Mouse (Mus musculus): Measurements from ENCODE around the gene Tesc. TPM values are rescaled to one million over a fixed set of nuclear protein-coding genes. Genes with fewer than 3 reads are reported as not detected.
A peak's percentile ranks its signal among the peaks of the same experiment; 100 is the strongest.

The Tesc gene
- polyA plus RNA-seq, 1 experiment from 2014 or later, result 16.0 TPM

DNA sequence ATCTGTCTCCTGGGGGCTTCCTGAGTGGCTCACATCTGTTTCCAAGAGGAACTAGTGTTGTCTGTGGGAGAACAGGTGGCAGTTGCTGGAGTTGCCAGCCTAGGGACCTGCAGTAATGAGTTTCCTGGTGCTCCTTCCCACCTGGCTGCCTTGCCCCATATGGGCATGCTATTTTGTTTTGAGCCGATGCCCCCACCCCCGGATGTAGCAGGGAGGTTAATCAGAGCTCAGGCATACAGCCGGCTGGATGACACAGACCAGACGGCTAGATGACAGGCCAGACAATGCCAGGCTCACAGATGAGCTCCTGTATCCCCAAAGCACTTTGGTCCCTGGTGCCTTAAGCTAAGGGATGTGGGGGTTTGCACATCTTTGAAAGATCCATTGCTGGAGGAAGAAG, 5.8 kb downstream of the Tesc start:
- WGBS, result 22% methylated on average over 4 of the region's 4 CpGs
- no peaks in the 10 kb centered on the region for H3K9me3 ChIP-seq
- no peak for ATAC-seq (ENCODE audit: insufficient read depth, low FRiP score, low read depth)
- H3K4me1 ChIP-seq, result peaks cover 23% of the 10 kb centered on the region
- no peak overlapping the region for H3K4me3 ChIP-seq (replicated peaks)
- no peak overlapping the region for H3K4me2 ChIP-seq
- H3K27ac ChIP-seq, result no peak overlapping the region
- H3K27me3 ChIP-seq (replicated peaks), result peaks cover 15% of the 10 kb centered on the region
- H3K36me3 ChIP-seq, result no peaks in the 10 kb centered on the region
- no peak overlapping the region for H3K9ac ChIP-seq

DNA sequence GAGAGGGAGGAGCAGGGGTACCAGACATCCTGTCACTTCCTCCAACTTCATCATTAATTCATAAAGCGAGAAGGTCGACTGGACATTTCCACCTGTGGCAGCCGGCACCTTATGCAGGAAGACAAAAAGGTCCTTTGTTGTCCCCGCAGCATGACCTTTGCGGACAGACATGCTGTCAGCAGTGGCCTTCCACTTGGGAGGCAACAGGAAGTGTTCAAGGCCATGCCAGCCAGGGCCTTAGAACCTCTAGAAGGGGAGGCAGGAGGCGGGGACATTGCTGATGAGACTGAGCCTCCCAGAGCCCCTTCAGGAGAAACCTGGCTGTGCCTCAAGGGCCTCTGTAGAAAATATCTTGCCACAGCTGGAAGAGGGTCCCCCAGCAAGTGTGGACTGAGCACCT, 6.2 kb downstream of the Tesc start:
- Histone ChIP-seq H3K27ac (no peak overlapping the region), H3K9me3 (no peaks in the 10 kb centered on the region), H3K27me3 (replicated peaks) (peaks cover 11% of the 10 kb centered on the region), H3K4me2 (no peak overlapping the region), H3K36me3 (no peaks in the 10 kb centered on the region), H3K4me3 (replicated peaks) (no peak overlapping the region), H3K9ac (no peak overlapping the region), H3K4me1 (peaks cover 19% of the 10 kb centered on the region)
- WGBS, result 55% methylated on average over 6 of the region's 6 CpGs
- no peak for ATAC-seq (ENCODE audit: insufficient read depth, low FRiP score, low read depth)

DNA sequence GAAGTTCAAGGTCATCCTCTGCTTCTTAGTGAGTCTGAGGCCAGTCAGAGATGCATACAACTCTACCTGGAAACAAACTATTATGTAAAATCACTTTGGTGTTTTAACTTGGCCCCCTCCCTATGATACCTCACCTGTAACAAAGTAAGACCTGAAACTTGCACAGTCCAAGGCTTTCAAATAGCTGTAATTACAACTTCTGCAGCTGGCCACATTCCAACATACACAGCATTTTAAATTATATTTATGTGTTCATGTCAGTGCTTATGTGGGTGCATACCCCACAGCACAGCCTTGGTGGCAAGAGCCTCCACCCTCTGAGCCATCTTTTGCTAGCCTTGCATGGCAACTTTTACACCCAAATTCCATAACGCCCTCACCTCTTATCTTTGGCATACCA, 7.1 kb downstream of the Tesc start:
- 0 out of 2 replicates have a peak, but pooled peaks cover 4% of the 10 kb centered on the region for H3K27me3 ChIP-seq (replicated peaks)
- H3K4me2 ChIP-seq, result no peak overlapping the region
- ATAC-seq (ENCODE audit: insufficient read depth, low FRiP score, low read depth), result no peak
- no peak overlapping the region for H3K27ac ChIP-seq
- WGBS, result 89% methylated on average over 1 of the region's 1 CpGs
- H3K4me1 ChIP-seq, result peaks cover 10% of the 10 kb centered on the region
- H3K36me3 ChIP-seq, result no peaks in the 10 kb centered on the region
- no peaks in the 10 kb centered on the region for H3K9me3 ChIP-seq
- no peak overlapping the region for H3K9ac ChIP-seq
- H3K4me3 ChIP-seq (replicated peaks), result no peak overlapping the region

DNA sequence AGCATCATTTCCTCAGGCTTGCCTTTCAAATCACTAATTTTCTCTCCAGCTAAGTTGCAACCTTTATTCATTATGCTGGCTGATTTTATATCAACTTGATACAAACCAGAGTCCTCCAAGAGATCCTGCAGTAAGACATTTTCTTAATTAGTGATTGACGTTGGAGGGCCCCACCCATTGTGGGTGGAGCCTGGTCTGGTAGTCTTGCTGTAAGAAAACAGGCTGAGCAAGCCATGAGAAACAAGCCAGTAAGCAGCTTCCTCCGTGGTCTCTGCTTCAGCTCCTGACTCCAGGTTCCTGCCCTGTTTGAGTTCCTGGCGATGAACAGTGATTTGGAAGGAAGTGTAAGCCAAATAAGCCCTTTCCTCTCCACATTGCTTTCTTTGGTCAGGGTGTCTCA, 8.2 kb downstream of the Tesc start:
- no peak overlapping the region for H3K4me3 ChIP-seq (replicated peaks)
- WGBS, result 40% methylated on average over 3 of the region's 3 CpGs
- H3K36me3 ChIP-seq, result no peaks in the 10 kb centered on the region
- no peak overlapping the region for H3K4me2 ChIP-seq
- ATAC-seq (ENCODE audit: insufficient read depth, low FRiP score, low read depth), result no peak
- H3K4me1 ChIP-seq, result peaks cover 10% of the 10 kb centered on the region
- no peaks in the 10 kb centered on the region for H3K27me3 ChIP-seq (replicated peaks)
- no peaks in the 10 kb centered on the region for H3K9me3 ChIP-seq
- H3K27ac ChIP-seq, result no peak overlapping the region
- H3K9ac ChIP-seq, result no peak overlapping the region

DNA sequence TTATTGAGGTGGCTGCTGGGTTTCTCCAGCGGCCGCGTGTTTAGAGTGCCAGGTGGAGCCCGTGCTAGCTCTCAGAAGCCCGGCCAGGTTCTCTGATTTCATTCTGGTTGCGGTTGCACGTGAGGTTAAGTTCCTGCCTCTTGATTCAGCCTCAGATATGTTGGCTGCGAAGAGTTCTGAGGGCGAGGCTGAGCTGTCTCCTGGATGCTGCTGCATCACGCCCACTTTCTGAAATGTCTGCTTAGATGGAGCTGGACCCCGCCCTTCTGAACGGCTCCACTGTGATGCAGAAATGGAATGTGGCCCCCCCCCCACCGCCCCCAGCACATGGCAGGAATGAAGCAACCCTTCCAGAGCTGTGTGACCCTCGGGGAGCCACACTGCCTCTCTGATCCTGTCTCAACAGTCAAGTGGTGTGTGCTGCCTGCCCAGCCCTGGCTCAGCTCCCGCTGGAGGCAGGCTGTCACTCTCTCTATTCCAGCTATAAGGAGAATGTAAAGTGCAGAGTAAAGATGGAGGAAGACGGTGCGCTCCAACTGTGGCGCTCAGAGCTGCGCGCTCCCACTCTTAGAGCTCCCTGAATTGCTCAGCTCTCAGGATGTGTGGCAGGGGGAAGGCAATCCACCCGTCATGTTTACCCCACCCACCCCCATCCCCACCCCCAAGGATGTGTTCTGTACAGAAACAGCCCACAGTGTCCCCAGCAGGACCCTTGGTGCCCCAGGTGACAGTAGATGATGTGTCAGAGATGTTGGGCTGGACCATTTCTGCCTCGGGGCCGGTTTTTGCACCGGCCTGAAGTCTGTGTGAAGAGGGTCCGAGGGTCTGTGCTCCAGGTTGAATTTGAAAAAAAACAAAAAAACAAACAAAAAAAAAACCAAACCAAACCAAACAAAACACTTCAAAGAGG, 9.6 kb downstream of the Tesc start:
- 36% methylated on average over 25 of the region's 25 CpGs for WGBS
- Histone ChIP-seq H3K27ac (no peak overlapping the region), H3K4me3 (replicated peaks) (no peak overlapping the region), H3K9ac (no peak overlapping the region), H3K36me3 (no peaks in the 10 kb centered on the region), H3K4me1 (peaks cover 10% of the 10 kb centered on the region), H3K4me2 (0 out of 2 replicates have a peak overlapping the region, but pooled peaks have one; percentile 9), H3K9me3 (no peaks in the 10 kb centered on the region), H3K27me3 (replicated peaks) (no peaks in the 10 kb centered on the region)
- peak; percentile 28; the same call in 1 of the 2 replicates for ATAC-seq (ENCODE audit: insufficient read depth, low FRiP score, low read depth)

DNA sequence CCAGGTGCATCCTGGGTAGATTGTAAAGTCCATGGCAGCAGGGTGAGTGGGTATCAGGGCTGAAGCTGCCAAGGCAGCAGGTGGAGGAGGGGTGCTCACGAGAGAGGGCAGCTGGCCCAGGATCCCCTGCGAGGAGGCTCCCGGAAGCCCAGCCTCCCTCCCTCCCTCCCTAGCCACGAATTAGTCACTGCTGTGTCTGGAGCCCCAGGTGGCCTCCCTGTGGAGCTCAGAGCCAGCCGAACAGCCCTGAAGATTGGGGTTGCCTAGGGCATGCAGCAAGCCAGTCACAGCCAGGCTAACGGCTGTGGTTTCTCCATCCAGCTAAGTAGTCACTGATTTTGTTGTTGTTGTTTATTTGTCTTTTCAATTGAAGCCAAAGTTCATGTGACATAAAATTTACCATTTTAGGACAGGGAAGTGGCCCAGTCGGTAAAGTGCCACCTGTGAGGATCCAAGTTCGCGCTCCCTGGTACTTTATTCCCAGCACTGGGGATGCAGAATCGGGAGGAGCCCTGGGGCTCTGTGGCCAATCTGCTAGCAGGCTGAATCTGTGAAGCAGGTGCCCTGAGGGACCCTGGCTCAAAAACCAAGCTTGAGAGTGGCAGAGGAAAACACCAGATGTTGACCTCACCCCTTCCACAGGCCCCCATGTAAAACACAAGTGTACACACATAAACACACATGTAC, 10.4 kb downstream of the Tesc start:
- Histone ChIP-seq H3K4me3 (replicated peaks) (no peak overlapping the region), H3K27me3 (replicated peaks) (no peaks in the 10 kb centered on the region), H3K27ac (no peak overlapping the region), H3K36me3 (no peaks in the 10 kb centered on the region), H3K4me2 (0 out of 2 replicates have a peak overlapping the region, but pooled peaks have one; percentile 9), H3K9me3 (no peaks in the 10 kb centered on the region), H3K9ac (no peak overlapping the region), H3K4me1 (peaks cover 10% of the 10 kb centered on the region)
- peak; percentile 65 for ATAC-seq (ENCODE audit: insufficient read depth, low FRiP score, low read depth)
- 15% methylated on average over 10 of the region's 10 CpGs for WGBS

DNA sequence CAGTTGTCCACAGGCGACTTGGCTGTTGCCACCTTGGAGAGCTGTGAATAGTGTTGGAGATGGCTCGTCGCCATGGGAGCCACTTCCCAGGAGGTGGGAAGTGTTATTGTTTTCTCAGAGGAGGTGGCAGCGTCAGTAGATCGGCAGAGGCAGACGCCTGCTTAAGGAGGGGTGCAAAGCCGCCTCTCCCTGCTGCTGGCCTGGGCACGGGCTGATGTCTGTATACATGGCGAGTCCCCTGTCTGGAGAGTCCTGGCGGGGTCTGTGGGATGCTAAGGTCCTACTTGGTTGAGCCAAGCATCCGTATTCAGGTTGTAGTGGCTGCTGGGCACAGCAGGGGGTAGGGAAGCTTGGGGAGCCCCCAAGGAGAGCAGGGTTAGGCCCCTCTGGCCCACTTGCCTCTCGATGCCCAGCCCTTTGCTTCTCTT, 11.7 kb downstream of the Tesc start:
- Histone ChIP-seq H3K4me2 (no peak overlapping the region), H3K27me3 (replicated peaks) (no peaks in the 10 kb centered on the region), H3K4me3 (replicated peaks) (no peak overlapping the region), H3K4me1 (peaks cover 10% of the 10 kb centered on the region), H3K9me3 (no peaks in the 10 kb centered on the region), H3K27ac (no peak overlapping the region), H3K9ac (no peak overlapping the region), H3K36me3 (no peaks in the 10 kb centered on the region)
- 42% methylated on average over 12 of the region's 12 CpGs for WGBS
- no peak for ATAC-seq (ENCODE audit: insufficient read depth, low FRiP score, low read depth)

DNA sequence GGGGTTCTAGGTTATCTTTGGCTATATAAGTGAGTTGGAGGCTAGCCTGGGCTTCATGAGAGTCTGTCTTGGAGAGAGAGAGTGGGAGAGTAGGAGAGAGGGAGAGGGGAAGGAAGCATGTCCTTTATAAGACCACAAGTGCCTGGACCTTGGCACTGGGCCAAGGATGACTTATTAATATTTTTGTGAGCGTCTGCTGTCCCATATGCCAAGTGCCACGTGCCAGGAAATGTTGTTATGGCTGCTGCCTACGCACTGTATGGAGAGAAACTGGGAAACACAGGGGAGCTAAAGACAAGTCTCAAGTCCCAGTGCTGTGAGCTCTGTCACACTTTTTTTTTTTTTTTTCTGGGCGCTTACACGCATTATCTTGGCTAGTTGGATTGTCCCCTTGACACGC, 15.1 kb downstream of the Tesc start:
- Histone ChIP-seq H3K27ac (no peak overlapping the region), H3K9ac (no peak overlapping the region), H3K4me3 (replicated peaks) (no peak overlapping the region), H3K27me3 (replicated peaks) (no peaks in the 10 kb centered on the region), H3K4me2 (no peak overlapping the region), H3K4me1 (peaks cover 3% of the 10 kb centered on the region; the same call in 1 of the 2 replicates), H3K9me3 (no peaks in the 10 kb centered on the region), H3K36me3 (no peaks in the 10 kb centered on the region)
- 77% methylated on average over 6 of the region's 6 CpGs for WGBS
- no peak for ATAC-seq (ENCODE audit: insufficient read depth, low FRiP score, low read depth)

DNA sequence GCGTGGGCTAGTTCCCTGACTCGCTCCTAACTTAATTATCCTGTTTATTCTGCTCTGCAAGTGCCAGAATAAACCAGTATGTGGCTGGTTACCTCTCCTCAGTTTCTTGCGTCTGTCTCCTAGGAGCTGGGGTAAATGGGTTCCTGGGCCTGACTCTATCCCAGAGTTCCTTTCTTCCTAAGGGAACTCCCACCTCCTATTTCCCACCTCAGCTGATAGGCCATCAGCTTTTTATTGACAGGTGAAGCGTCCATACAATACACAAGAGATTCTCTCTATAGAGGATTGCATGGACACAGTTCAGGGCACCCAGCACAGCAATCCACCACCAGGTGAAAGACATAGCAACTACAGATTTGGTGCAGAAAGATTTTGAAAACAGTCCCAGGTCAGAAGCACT, 16.2 kb downstream of the Tesc start:
- H3K9ac ChIP-seq, result no peak overlapping the region
- H3K9me3 ChIP-seq, result no peaks in the 10 kb centered on the region
- H3K4me3 ChIP-seq (replicated peaks), result no peak overlapping the region
- no peak for ATAC-seq (ENCODE audit: insufficient read depth, low FRiP score, low read depth)
- WGBS, result 75% methylated on average over 4 of the region's 4 CpGs
- H3K36me3 ChIP-seq, result no peaks in the 10 kb centered on the region
- no peak overlapping the region for H3K4me2 ChIP-seq
- H3K4me1 ChIP-seq, result no peaks in the 10 kb centered on the region
- H3K27me3 ChIP-seq (replicated peaks), result no peaks in the 10 kb centered on the region
- H3K27ac ChIP-seq, result no peak overlapping the region

DNA sequence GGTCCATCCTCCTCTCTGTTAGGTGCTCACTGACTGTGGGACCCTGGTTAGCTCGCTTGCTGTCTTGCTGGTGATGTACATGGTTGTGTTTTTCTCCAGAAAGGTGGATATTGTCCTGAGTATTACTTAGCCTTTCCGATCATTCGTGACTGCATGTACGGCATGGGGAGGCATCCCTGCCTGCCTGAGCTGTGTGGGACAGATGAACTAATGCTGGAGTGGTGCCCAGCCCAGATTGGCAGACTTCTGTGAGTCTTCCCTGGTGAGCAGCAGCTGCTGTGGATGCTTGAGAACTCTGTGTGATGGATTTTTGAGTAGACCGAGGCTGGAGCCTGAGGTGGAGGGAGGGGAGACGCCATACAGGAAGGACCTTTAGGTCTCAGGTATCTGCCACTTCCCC, 17.4 kb downstream of the Tesc start:
- Histone ChIP-seq H3K4me3 (replicated peaks) (no peak overlapping the region), H3K4me1 (no peaks in the 10 kb centered on the region), H3K9ac (no peak overlapping the region), H3K27ac (no peak overlapping the region), H3K27me3 (replicated peaks) (no peaks in the 10 kb centered on the region), H3K4me2 (no peak overlapping the region), H3K9me3 (no peaks in the 10 kb centered on the region), H3K36me3 (no peaks in the 10 kb centered on the region)
- no peak for ATAC-seq (ENCODE audit: insufficient read depth, low FRiP score, low read depth)
- WGBS, result 85% methylated on average over 6 of the region's 6 CpGs

DNA sequence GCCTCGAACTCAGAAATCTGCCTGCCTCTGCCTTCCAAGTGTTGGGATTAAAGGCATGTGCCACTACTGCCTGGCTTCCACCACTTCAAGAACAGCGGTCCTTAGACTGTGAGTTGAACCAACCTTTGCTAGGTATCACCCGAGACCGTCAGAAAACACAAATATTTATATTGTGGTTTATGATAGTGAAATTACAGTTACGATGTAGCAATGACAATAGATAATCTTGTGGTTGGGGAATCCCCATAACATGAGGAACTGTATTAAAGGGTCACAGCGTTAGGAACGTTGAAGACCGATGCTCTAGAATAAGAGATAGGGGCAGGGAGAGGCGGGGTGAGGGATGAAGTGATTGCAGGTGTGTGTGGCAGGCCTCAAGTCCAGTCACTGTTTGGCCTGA, 17.8 kb downstream of the Tesc start:
- ATAC-seq (ENCODE audit: insufficient read depth, low FRiP score, low read depth), result no peak
- Histone ChIP-seq H3K9me3 (no peaks in the 10 kb centered on the region), H3K4me2 (no peak overlapping the region), H3K4me3 (replicated peaks) (no peak overlapping the region), H3K36me3 (no peaks in the 10 kb centered on the region), H3K4me1 (no peaks in the 10 kb centered on the region), H3K27ac (no peak overlapping the region), H3K9ac (no peak overlapping the region), H3K27me3 (replicated peaks) (no peaks in the 10 kb centered on the region)
- WGBS, result 83% methylated on average over 9 of the region's 9 CpGs

DNA sequence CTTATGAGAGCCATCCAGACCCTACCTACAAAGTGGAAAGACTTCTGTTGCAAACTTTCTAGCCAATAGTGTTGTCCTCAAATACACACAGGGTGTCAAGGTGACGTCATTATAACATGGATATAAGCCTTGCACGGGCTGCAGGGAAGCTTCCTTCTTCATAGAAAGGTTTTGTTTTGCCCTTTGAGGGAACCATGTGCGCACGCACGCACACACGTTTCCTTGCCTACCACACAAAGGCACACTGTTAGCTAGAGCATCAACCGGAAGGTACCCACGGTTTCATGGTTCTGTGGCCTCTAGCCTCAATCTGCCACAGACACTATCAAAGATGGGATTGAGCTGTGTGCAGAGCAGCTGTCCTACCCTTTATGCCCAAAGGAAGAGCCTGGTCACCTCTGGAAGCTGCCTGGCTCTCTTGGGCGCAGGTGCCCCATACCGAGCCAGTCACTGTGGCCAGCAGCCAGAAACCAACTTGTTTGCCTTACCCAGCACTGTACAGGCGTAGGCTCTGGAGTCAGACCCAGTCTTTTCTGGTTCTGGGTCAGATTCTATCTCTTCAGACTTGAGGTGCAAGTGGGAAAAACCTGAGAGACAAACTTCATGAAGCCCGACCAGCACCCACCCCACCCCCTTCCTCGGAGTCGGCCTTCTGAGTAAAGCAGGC, 19.7 kb downstream of the Tesc start:
- H3K36me3 ChIP-seq, result no peaks in the 10 kb centered on the region
- H3K4me1 ChIP-seq, result no peaks in the 10 kb centered on the region
- 87% methylated on average over 14 of the region's 14 CpGs for WGBS
- no peaks in the 10 kb centered on the region for H3K9me3 ChIP-seq
- no peak overlapping the region for H3K4me2 ChIP-seq
- ATAC-seq (ENCODE audit: insufficient read depth, low FRiP score, low read depth), result no peak
- no peak overlapping the region for H3K27ac ChIP-seq
- no peak overlapping the region for H3K4me3 ChIP-seq (replicated peaks)
- no peaks in the 10 kb centered on the region for H3K27me3 ChIP-seq (replicated peaks)
- H3K9ac ChIP-seq, result no peak overlapping the region
